Mouse (Mus musculus) cortical plate, adult 2 months (tissue): Measurements from ENCODE around the gene Lrrc27.

ENCODE experiments used
- CTCF ChIP-seq: fragments of 200-500 bp; IDR thresholded peaks from 2 replicates; pipeline ENCODE4 v1.5.1; 2011; ENCODE audit warnings: mild to moderate bottlenecking, control low read depth, low read length; ENCODE audit not compliant: insufficient read depth; ENCODE audit errors: extremely low read depth
- POLR2A ChIP-seq: fragments of 200-500 bp; IDR thresholded peaks from 2 replicates; pipeline ENCODE4 v1.6.1; 2011; ENCODE audit warnings: mild to moderate bottlenecking, low read length, control low read depth; ENCODE audit not compliant: insufficient read depth; ENCODE audit errors: extremely low read depth

GRCm38 (mm10) chr7:139187277-139187676 is 25.5 kb upstream of the Lrrc27 start:
- TF ChIP-seq CTCF (no peak), POLR2A (no peak)
